Mouse (Mus musculus): ENCODE results near the gene Psmg4. TPM values are rescaled to one million over a fixed set of nuclear protein-coding genes. Genes with fewer than 3 reads are reported as not detected.

Psmg4 gene
- total and polyA plus RNA-seq, 3 experiments, result 121 to 161 TPM; not detected in 1

DNA sequence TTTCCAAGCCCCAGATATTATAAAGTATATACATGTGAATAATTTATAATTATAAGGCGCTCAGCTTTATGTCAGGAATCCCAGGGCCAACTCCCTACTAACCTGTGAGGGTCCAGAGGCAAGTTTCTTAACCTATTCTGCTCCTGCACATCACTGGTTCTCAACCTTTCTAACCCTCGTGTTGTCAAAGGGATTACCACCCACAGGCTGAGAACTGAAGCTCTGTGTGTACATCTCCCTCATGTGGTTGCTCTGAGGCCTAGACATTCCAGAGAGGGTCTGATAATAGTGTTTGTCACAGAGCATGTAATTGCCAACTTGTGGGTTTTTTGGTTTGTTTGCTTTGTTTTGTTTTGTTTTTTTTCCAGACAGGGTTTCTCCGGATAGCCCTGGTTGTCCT, 15.8 kb upstream of the Psmg4 start:
- Histone ChIP-seq H3K4me1 (ENCODE audit: control insufficient read depth in 1 of 2, insufficient read depth in 2 of 2, low read length in 2 of 2) (no peaks in the 10 kb centered on the region), H3K9me3 (replicated peaks; ENCODE audit: insufficient read depth, low read length) (no peaks in the 10 kb centered on the region), H3K27ac (ENCODE audit: control insufficient read depth, low read depth, low read length) (no peak overlapping the region), H3K9ac (ENCODE audit: control insufficient read depth, low read depth, low read length, poor library complexity, severe bottlenecking) (no peak overlapping the region), H3K4me3 (ENCODE audit: control insufficient read depth in 1 of 2, insufficient read depth in 1 of 2, low read depth in 2 of 2, low read length in 2 of 2) (no peak overlapping the region), H3K27me3 (ENCODE audit: control insufficient read depth in 1 of 2, insufficient read depth in 2 of 2, low read length in 2 of 2) (peaks cover 0 to 2% of the 10 kb centered on the region in 2 experiments; a peak in 1 of 4 replicates), H3K79me2 (ENCODE audit: control insufficient read depth, insufficient read depth, low read length, poor library complexity) (no peaks in the 10 kb centered on the region), H3K36me3 (ENCODE audit: control insufficient read depth in 1 of 2, insufficient read depth in 2 of 2, low read length in 2 of 2) (no peaks in the 10 kb centered on the region)
- no peak for DNase-seq (ENCODE audit: low read depth, low spot score)
- no peak for TF ChIP-seq MEF2A (IDR thresholded peaks at IDR 0.05; ENCODE audit: extremely low read depth, insufficient replicate concordance, low read depth, low read length, poor library complexity, severe bottlenecking)
- TF ChIP-seq POLR2AphosphoS2 (IDR thresholded peaks at IDR 0.05; ENCODE audit: low read length), result no peak
- TF ChIP-seq RAD21 (IDR thresholded peaks at IDR 0.05; ENCODE audit: low read depth, low read length), result peak; percentile 44
- TF ChIP-seq CTCF (IDR thresholded peaks at IDR 0.05 in 2 of 3, conservative IDR thresholded peaks at IDR 0.05 in 1 of 3; ENCODE audit: control insufficient read depth in 1 of 3, insufficient read depth in 1 of 3, low read depth in 2 of 3, low read length in 3 of 3, poor library complexity in 1 of 3, severe bottlenecking in 1 of 3), result peak in 2 of 3 experiments; percentile 6 to 49; a peak in 3 of 6 replicates
- no peak for TF ChIP-seq SIN3A (IDR thresholded peaks at IDR 0.05; ENCODE audit: low read length)
- TF ChIP-seq SMC3 (IDR thresholded peaks at IDR 0.05; ENCODE audit: low read depth, low read length), result peak; percentile 62
- no peak for TF ChIP-seq GATA1 (IDR thresholded peaks at IDR 0.05; ENCODE audit: low read depth, low read length)
- no peak for TF ChIP-seq MAX (IDR thresholded peaks at IDR 0.05; ENCODE audit: low read length)
- peak; percentile 50; the same call in 1 of the 2 replicates for TF ChIP-seq ZC3H11A (IDR thresholded peaks at IDR 0.05; ENCODE audit: low read depth, low read length)
- no peak for TF ChIP-seq TBP (IDR thresholded peaks at IDR 0.05; ENCODE audit: low read depth, low read length)

DNA sequence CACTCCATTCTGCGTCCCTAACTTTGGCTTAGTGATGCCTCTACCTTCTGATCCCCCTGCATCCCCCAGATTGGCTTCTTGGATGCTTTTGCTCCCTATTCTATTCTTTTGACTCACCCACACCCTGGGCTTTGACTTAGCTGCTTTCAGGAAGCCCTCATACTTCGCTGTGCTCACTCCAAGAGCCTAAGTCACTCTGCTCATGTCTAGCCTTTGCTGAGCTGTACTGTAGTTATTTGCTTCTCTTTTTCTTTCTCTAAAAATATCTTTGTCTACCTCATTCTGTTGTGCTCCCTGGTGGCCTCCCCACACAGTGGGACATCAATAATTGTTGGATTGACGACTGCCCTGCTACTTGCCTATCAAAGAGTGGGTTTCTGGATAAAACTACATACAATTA, 14.6 kb upstream of the Psmg4 start:
- no peak overlapping the region for H3K9ac ChIP-seq (ENCODE audit: control insufficient read depth, low read depth, low read length, poor library complexity, severe bottlenecking)
- no peak overlapping the region for H3K27ac ChIP-seq (ENCODE audit: control insufficient read depth, low read depth, low read length)
- no peaks in the 10 kb centered on the region for H3K4me1 ChIP-seq (ENCODE audit: control insufficient read depth in 1 of 2, insufficient read depth in 2 of 2, low read length in 2 of 2)
- no peak for TF ChIP-seq USF2 (IDR thresholded peaks at IDR 0.05; ENCODE audit: borderline replicate concordance in 1 of 2, insufficient read depth in 1 of 2, low read depth in 1 of 2, low read length in 2 of 2)
- no peak for TF ChIP-seq SIN3A (IDR thresholded peaks at IDR 0.05; ENCODE audit: low read length)
- TF ChIP-seq CHD2 (IDR thresholded peaks at IDR 0.05; ENCODE audit: low read length), result no peak
- TF ChIP-seq ZC3H11A (IDR thresholded peaks at IDR 0.05; ENCODE audit: low read depth, low read length), result no peak
- no peak for TF ChIP-seq MEF2A (IDR thresholded peaks at IDR 0.05; ENCODE audit: extremely low read depth, insufficient replicate concordance, low read depth, low read length, poor library complexity, severe bottlenecking)
- TF ChIP-seq HCFC1 (IDR thresholded peaks at IDR 0.05; ENCODE audit: low read depth, low read length), result no peak
- no peak for TF ChIP-seq MAX (IDR thresholded peaks at IDR 0.05; ENCODE audit: low read length)
- TF ChIP-seq CTCF (IDR thresholded peaks at IDR 0.05 in 2 of 3, conservative IDR thresholded peaks at IDR 0.05 in 1 of 3; ENCODE audit: control insufficient read depth in 1 of 3, insufficient read depth in 1 of 3, low read depth in 2 of 3, low read length in 3 of 3, poor library complexity in 1 of 3, severe bottlenecking in 1 of 3), result no peak
- H3K9me3 ChIP-seq (replicated peaks; ENCODE audit: insufficient read depth, low read length), result no peaks in the 10 kb centered on the region
- no peak overlapping the region for H3K4me3 ChIP-seq (ENCODE audit: control insufficient read depth in 1 of 2, insufficient read depth in 1 of 2, low read depth in 2 of 2, low read length in 2 of 2)
- no peak for DNase-seq (ENCODE audit: low read depth, low spot score)
- no peaks in the 10 kb centered on the region for H3K36me3 ChIP-seq (ENCODE audit: control insufficient read depth in 1 of 2, insufficient read depth in 2 of 2, low read length in 2 of 2)
- peaks cover 0 to 2% of the 10 kb centered on the region in 2 experiments; a peak in 1 of 4 replicates for H3K27me3 ChIP-seq (ENCODE audit: control insufficient read depth in 1 of 2, insufficient read depth in 2 of 2, low read length in 2 of 2)
- H3K79me2 ChIP-seq (ENCODE audit: control insufficient read depth, insufficient read depth, low read length, poor library complexity), result no peaks in the 10 kb centered on the region

Data from MEL (cell line).